In genomic region chr14:7847746-7848232, GRCm38 (mm10) we compare ENCODE assay signal across 11 mouse cellular contexts. TPM values are rescaled to one million over a fixed set of nuclear protein-coding genes. Genes with fewer than 3 reads are reported as not detected.
DNase-seq lines count a peak whose midpoint lies in the region; ATAC-seq lines count a peak whose summit lies in the region.
"Had no signal": no experiment of that assay in that cellular context is flagged by ENCODE, and none has a peak within 500 bp of the region (broad histone marks: within the 10 kb centered on the region; RNA-seq: fewer than 3 reads in every experiment).

No protein-coding gene starts in this region.

- no peak overlapping the region for H3K4me2 ChIP-seq in neural tube, embryonic 12.5 days (replicated peaks)
- no peak overlapping the region for H3K4me2 ChIP-seq in forebrain, embryonic 16.5 days (ENCODE audit: low read length)
- H3K4me2 ChIP-seq in limb, embryonic 13.5 days (replicated peaks) = peak overlapping the region; percentile 21

- DNase-seq in neural tube, embryonic 10.5 days (ENCODE audit: extremely low spot score, low spot score) = no peak
- no peak for DNase-seq in thymus, postnatal 14 days
- DNase-seq in frontal cortex, adult 2 months (ENCODE audit: extremely low spot score in 1 of 2, low spot score in 1 of 2) = no peak
- DNase-seq in urinary bladder, postnatal 4 days (ENCODE audit: low spot score in 2 of 2) = no peak
- DNase-seq in adrenal gland, postnatal 4 days (ENCODE audit: low spot score in 2 of 2) = no peak
- DNase-seq: thymus, postnatal 4 days had no signal

- WGBS in neural tube, embryonic 12.5 days = 20% methylated on average over 5 of the region's 5 CpGs
- 15% methylated on average over 5 of the region's 5 CpGs for WGBS in forebrain, embryonic 16.5 days
- WGBS in limb, embryonic 13.5 days = 31% methylated on average over 5 of the region's 5 CpGs

- H3K9ac ChIP-seq in neural tube, embryonic 12.5 days = no peak overlapping the region
- no peak overlapping the region for H3K9ac ChIP-seq in forebrain, embryonic 16.5 days (replicated peaks; ENCODE audit: low read depth, low read length)
- H3K9ac ChIP-seq in limb, embryonic 13.5 days = no peak overlapping the region

- ATAC-seq in neural tube, embryonic 12.5 days (ENCODE audit: low FRiP score, low read depth) = peak; percentile 49
- peak; percentile 82 for ATAC-seq in forebrain, embryonic 16.5 days
- ATAC-seq in limb, embryonic 13.5 days (ENCODE audit: low FRiP score, low read depth) = peak; percentile 78

- no peaks in the 10 kb centered on the region for H3K9me3 ChIP-seq in neural tube, embryonic 12.5 days
- H3K9me3 ChIP-seq in forebrain, embryonic 16.5 days (ENCODE audit: control insufficient read depth, low read length) = no peaks in the 10 kb centered on the region
- no peaks in the 10 kb centered on the region for H3K9me3 ChIP-seq in limb, embryonic 13.5 days

- no peak overlapping the region for H3K4me3 ChIP-seq in neural tube, embryonic 12.5 days
- H3K4me3 ChIP-seq in forebrain, embryonic 16.5 days (replicated peaks; ENCODE audit: low read length) = no peak overlapping the region
- H3K4me3 ChIP-seq in limb, embryonic 13.5 days = no peak overlapping the region

- no peaks in the 10 kb centered on the region for H3K36me3 ChIP-seq in neural tube, embryonic 12.5 days
- no peaks in the 10 kb centered on the region for H3K36me3 ChIP-seq in forebrain, embryonic 16.5 days (ENCODE audit: control insufficient read depth, insufficient read depth)
- no peaks in the 10 kb centered on the region; the same call in 1 of the 2 replicates for H3K36me3 ChIP-seq in limb, embryonic 13.5 days

- no peak overlapping the region for H3K27ac ChIP-seq in neural tube, embryonic 12.5 days
- peak overlapping the region; percentile 46; the same call in 1 of the 2 replicates for H3K27ac ChIP-seq in forebrain, embryonic 16.5 days (ENCODE audit: low read length)
- peak overlapping the region; percentile 61 for H3K27ac ChIP-seq in limb, embryonic 13.5 days

- no peaks in the 10 kb centered on the region for H3K27me3 ChIP-seq in neural tube, embryonic 12.5 days (replicated peaks)
- no peaks in the 10 kb centered on the region for H3K27me3 ChIP-seq in forebrain, embryonic 16.5 days (replicated peaks; ENCODE audit: control insufficient read depth, insufficient read depth, low read length)
- H3K27me3 ChIP-seq in limb, embryonic 13.5 days = no peaks in the 10 kb centered on the region

- H3K4me1 ChIP-seq in neural tube, embryonic 12.5 days = peaks cover 14% of the 10 kb centered on the region
- H3K4me1 ChIP-seq in forebrain, embryonic 16.5 days (replicated peaks; ENCODE audit: control insufficient read depth, insufficient read depth, low read length) = peaks cover 31% of the 10 kb centered on the region
- peaks cover 89% of the 10 kb centered on the region for H3K4me1 ChIP-seq in limb, embryonic 13.5 days

RNA-seq across cellular contexts. Expression of gene Flnb, which starts 30.0 kb away (rescaled TPM):
- polyA plus RNA-seq in neural tube, embryonic 12.5 days (2016; fragmentation: Nextera tagmentation; extraction: Ambion mirVana) = 16.2 and 16.8 TPM in 2 replicates
- polyA plus RNA-seq in forebrain, embryonic 16.5 days (2015; fragmentation: Nextera tagmentation; extraction: Ambion mirVana) = 10.5 and 16.2 TPM in 2 replicates
- polyA plus RNA-seq in limb, embryonic 13.5 days (2015; fragmentation: Nextera tagmentation; extraction: Ambion mirVana) = 44.2 and 45.3 TPM in 2 replicates
- 29.2 and 31.5 TPM in 2 replicates for polyA plus RNA-seq in frontal cortex, adult 2 months (2012; rRNA removed)
- 10 to 100 TPM; 54.7 to 54.8 TPM for total RNA-seq in adrenal gland, postnatal 4 days (2021)

RNA-seq across cellular contexts. Expression of gene Gm26661, which starts 56.4 kb away (rescaled TPM):
- polyA plus RNA-seq in neural tube, embryonic 12.5 days (2016; fragmentation: Nextera tagmentation; extraction: Ambion mirVana) = not detected in 2 replicates
- polyA plus RNA-seq in forebrain, embryonic 16.5 days (2015; fragmentation: Nextera tagmentation; extraction: Ambion mirVana) = not detected in 2 replicates
- polyA plus RNA-seq in limb, embryonic 13.5 days (2015; fragmentation: Nextera tagmentation; extraction: Ambion mirVana) = not detected in 2 replicates
- not detected in 2 replicates for polyA plus RNA-seq in frontal cortex, adult 2 months (2012; rRNA removed)
- not detected for total RNA-seq in adrenal gland, postnatal 4 days (2021)
- polyA plus RNA-seq: gonadal fat pad, adult 2 months; lung, embryonic 16.5 days had no signal
